Mouse (Mus musculus): ENCODE measurements around the gene Tgds. TPM values are rescaled to one million over a fixed set of nuclear protein-coding genes. Genes with fewer than 3 reads are reported as not detected.
"Not testable (repeated sequence)": the region's sequence is repeated elsewhere in the genome, so short reads cannot be mapped to it uniquely, and the experiment has no call there.

Tgds gene
- total RNA-seq, 1 experiment from 2014 or later: 26.8 TPM

GRCm38 (mm10) chr14:118131931-118132641, 469 bp downstream of the Tgds start:
- no peak for DNase-seq

- DNase-seq: no peak
Observed at GRCm38 (mm10) chr14:118131472-118131871, 1.1 kb downstream of the Tgds start.

GRCm38 (mm10) chr14:118126301-118126700, 6.3 kb downstream of the Tgds start:
- DNase-seq: no peak

GRCm38 (mm10) chr14:118124771-118125170, 7.8 kb downstream of the Tgds start:
- no peak for DNase-seq

GRCm38 (mm10) chr14:118124129-118124528, 8.4 kb downstream of the Tgds start:
- no peak for DNase-seq

GRCm38 (mm10) chr14:118113116-118113515, 19.4 kb downstream of the Tgds start:
- DNase-seq: no peak

- DNase-seq: not testable (repeated sequence)
Observed at GRCm38 (mm10) chr14:118107479-118107878, 25.1 kb downstream of the Tgds start.

GRCm38 (mm10) chr14:118101227-118101990, 31.1 kb downstream of the Tgds start:
- no peak for DNase-seq

GRCm38 (mm10) chr14:118098265-118098664, 34.3 kb downstream of the Tgds start:
- no peak for DNase-seq

GRCm38 (mm10) chr14:118089806-118090392, 42.7 kb downstream of the Tgds start:
- DNase-seq: no peak

- peak; percentile 94 for DNase-seq
Observed at GRCm38 (mm10) chr14:118089215-118089805, 43.2 kb downstream of the Tgds start.

- DNase-seq: no peak
Observed at GRCm38 (mm10) chr14:118088437-118089207, 43.9 kb downstream of the Tgds start.

GRCm38 (mm10) chr14:118086271-118087035, 46.1 kb downstream of the Tgds start:
- DNase-seq: no peak

- no peak for DNase-seq
Observed at GRCm38 (mm10) chr14:118083851-118084250, 48.7 kb downstream of the Tgds start.

GRCm38 (mm10) chr14:118080606-118081005, 51.9 kb downstream of the Tgds start:
- no peak for DNase-seq

- no peak for DNase-seq
Observed at GRCm38 (mm10) chr14:118070100-118070499, 62.5 kb downstream of the Tgds start.

GRCm38 (mm10) chr14:118069439-118070079, 63.0 kb downstream of the Tgds start:
- no peak for DNase-seq
